Mouse (Mus musculus) MEL (cell line): ENCODE data around the gene Scaf11. TPM values are rescaled to one million over a fixed set of nuclear protein-coding genes. Genes with fewer than 3 reads are reported as not detected.
A peak's percentile ranks its signal among the peaks of the same experiment; 100 is the strongest.

Experiments used
- DNase-seq: peaks from one replicate; pipeline ENCODE4 v3.0.0; 2011; ENCODE audit warnings: low read depth, low spot score
- H3K27ac ChIP-seq: 2 replicates; pipeline ENCODE4 v1.5.1; 2012; ENCODE audit warnings: low read depth, mild to moderate bottlenecking, control low read depth, low read length, moderate library complexity; ENCODE audit not compliant: control insufficient read depth
- H3K27me3 ChIP-seq, 2 experiments: fragments of 150-350 bp in 1 of 2; sonication (generic) in 1 of 2; 2 replicates each; pipeline ENCODE4 v1.6.1; 2012; ENCODE audit warnings: low read length in 2 of 2, mild to moderate bottlenecking in 2 of 2, improper control_type of control experiment in 1 of 2, moderate library complexity in 1 of 2; ENCODE audit not compliant: insufficient read depth in 2 of 2, control insufficient read depth in 1 of 2
- H3K36me3 ChIP-seq, 2 experiments: 2 replicates each; pipeline ENCODE4 v1.6.1; 2012 to 2014; ENCODE audit warnings: low read length in 2 of 2, improper control_type of control experiment in 1 of 2, inconsistent platforms in 1 of 2, mild to moderate bottlenecking in 1 of 2; ENCODE audit not compliant: insufficient read depth in 2 of 2, control insufficient read depth in 1 of 2
- H3K4me1 ChIP-seq, 2 experiments: fragments of 150-350 bp in 1 of 2; sonication (generic) in 1 of 2; 2 replicates each; pipeline ENCODE4 v1.6.1; 2012; ENCODE audit warnings: low read length in 2 of 2, improper control_type of control experiment in 1 of 2, mild to moderate bottlenecking in 1 of 2; ENCODE audit not compliant: insufficient read depth in 2 of 2, control insufficient read depth in 1 of 2
- H3K4me3 ChIP-seq, 2 experiments: fragments of 150-350 bp in 1 of 2; sonication (generic) in 1 of 2; 2 replicates each; pipeline ENCODE4 v1.5.1; 2012; ENCODE audit warnings: low read depth in 2 of 2, low read length in 2 of 2, mild to moderate bottlenecking in 2 of 2, moderate library complexity in 2 of 2, control low read depth in 1 of 2, improper control_type of control experiment in 1 of 2; ENCODE audit not compliant: control insufficient read depth in 1 of 2, insufficient read depth in 1 of 2
- H3K79me2 ChIP-seq: 2 replicates; pipeline ENCODE4 v1.6.1; 2012; ENCODE audit warnings: mild to moderate bottlenecking, low read length, moderate library complexity; ENCODE audit not compliant: control insufficient read depth, poor library complexity, insufficient read depth
- H3K9ac ChIP-seq: 2 replicates; pipeline ENCODE4 v1.6.1; 2012; ENCODE audit warnings: low read depth, mild to moderate bottlenecking, control low read depth, low read length, moderate library complexity; ENCODE audit not compliant: control insufficient read depth, poor library complexity, severe bottlenecking
- H3K9me3 ChIP-seq: fragments of 150-350 bp; sonication (generic); replicated peaks from 2 replicates; pipeline ENCODE4 v1.6.1; 2012; ENCODE audit warnings: mild to moderate bottlenecking, low read length, improper control_type of control experiment, moderate library complexity; ENCODE audit not compliant: insufficient read depth
- BHLHE40 ChIP-seq: IDR thresholded peaks from 2 replicates; pipeline ENCODE4 v1.6.1; 2012; ENCODE audit warnings: low read depth, mild to moderate bottlenecking, inconsistent platforms, low read length, improper control_type of control experiment, borderline replicate concordance
- CTCF ChIP-seq, 3 experiments: IDR thresholded peaks in 2 of 3; conservative IDR thresholded peaks in 1 of 3; 2 replicates each; pipeline ENCODE4 v1.5.1; 2011 to 2012; ENCODE audit warnings: low read length in 3 of 3, low read depth in 2 of 3, mild to moderate bottlenecking in 2 of 3, improper control_type of control experiment in 1 of 3, inconsistent platforms in 1 of 3, mixed read lengths in 1 of 3, moderate library complexity in 1 of 3; ENCODE audit not compliant: control insufficient read depth in 1 of 3, insufficient read depth in 1 of 3, poor library complexity in 1 of 3, severe bottlenecking in 1 of 3
- EP300 ChIP-seq, 2 experiments: IDR thresholded peaks; 2 replicates each; pipeline ENCODE4 v1.6.1; 2011; ENCODE audit warnings: improper control_type of control experiment in 2 of 2, low read length in 2 of 2, low read depth in 1 of 2, mild to moderate bottlenecking in 1 of 2
- ETS1 ChIP-seq: IDR thresholded peaks from 2 replicates; pipeline ENCODE4 v1.6.1; 2012; ENCODE audit warnings: low read depth, mild to moderate bottlenecking, inconsistent platforms, low read length, improper control_type of control experiment, moderate library complexity
- GATA1 ChIP-seq: IDR thresholded peaks from 2 replicates; pipeline ENCODE4 v1.6.1; 2011; ENCODE audit warnings: low read depth, low read length, improper control_type of control experiment
- JUND ChIP-seq: IDR thresholded peaks from 2 replicates; pipeline ENCODE4 v1.6.1; 2011; ENCODE audit warnings: low read depth, mild to moderate bottlenecking, improper control_type of control experiment, low read length
- MEF2A ChIP-seq: IDR thresholded peaks from 2 replicates; pipeline ENCODE4 v1.6.1; 2014; ENCODE audit warnings: low read depth, mild to moderate bottlenecking, inconsistent platforms, low read length, improper control_type of control experiment; ENCODE audit not compliant: poor library complexity, insufficient replicate concordance, severe bottlenecking; ENCODE audit errors: extremely low read depth
- MXI1 ChIP-seq: IDR thresholded peaks from 2 replicates; pipeline ENCODE4 v1.6.1; 2011; ENCODE audit warnings: mild to moderate bottlenecking, low read depth, low read length, improper control_type of control experiment
- MYB ChIP-seq: IDR thresholded peaks from 2 replicates; pipeline ENCODE4 v1.6.1; 2011; ENCODE audit warnings: mild to moderate bottlenecking, low read depth, low read length, improper control_type of control experiment
- MYC ChIP-seq: IDR thresholded peaks from 2 replicates; pipeline ENCODE4 v1.6.1; 2011; ENCODE audit warnings: low read depth, mild to moderate bottlenecking, low read length, improper control_type of control experiment, moderate library complexity
- NELFE ChIP-seq: IDR thresholded peaks from 2 replicates; pipeline ENCODE4 v1.6.1; 2011; ENCODE audit warnings: low read depth, low read length, improper control_type of control experiment
- NRF1 ChIP-seq: IDR thresholded peaks from 2 replicates; pipeline ENCODE4 v1.6.1; 2014; ENCODE audit warnings: low read depth, mild to moderate bottlenecking, inconsistent platforms, low read length, improper control_type of control experiment, moderate library complexity; ENCODE audit not compliant: poor library complexity, insufficient read depth, severe bottlenecking
- POLR2A ChIP-seq, 2 experiments: IDR thresholded peaks; 2 replicates each; pipeline ENCODE4 v1.6.1; 2011 to 2012; ENCODE audit warnings: low read length in 2 of 2, mild to moderate bottlenecking in 2 of 2, control low read depth in 1 of 2, improper control_type of control experiment in 1 of 2, low read depth in 1 of 2, moderate library complexity in 1 of 2; ENCODE audit not compliant: control insufficient read depth in 1 of 2, insufficient read depth in 1 of 2, poor library complexity in 1 of 2
- POLR2AphosphoS2 ChIP-seq: IDR thresholded peaks from 2 replicates; pipeline ENCODE4 v1.6.1; 2011; ENCODE audit warnings: low read length, improper control_type of control experiment
- POLR2AphosphoS5 ChIP-seq: IDR thresholded peaks from 2 replicates; pipeline ENCODE4 v1.6.1; 2012; ENCODE audit warnings: low read depth, borderline replicate concordance, mild to moderate bottlenecking, inconsistent platforms, low read length, moderate library complexity, mixed read lengths
- SIN3A ChIP-seq: IDR thresholded peaks from 2 replicates; pipeline ENCODE4 v1.6.1; 2012; ENCODE audit warnings: low read length, improper control_type of control experiment, inconsistent platforms
- SMC3 ChIP-seq: IDR thresholded peaks from 2 replicates; pipeline ENCODE4 v1.6.1; 2011; ENCODE audit warnings: low read depth, low read length, improper control_type of control experiment
- TCF12 ChIP-seq: IDR thresholded peaks from 2 replicates; pipeline ENCODE4 v1.6.1; 2014; ENCODE audit warnings: low read depth, mild to moderate bottlenecking, inconsistent platforms, low read length, improper control_type of control experiment, moderate library complexity
- UBTF ChIP-seq: IDR thresholded peaks from 2 replicates; pipeline ENCODE4 v1.6.1; 2012; ENCODE audit warnings: low read depth, mild to moderate bottlenecking, inconsistent platforms, low read length, improper control_type of control experiment, moderate library complexity, borderline replicate concordance; ENCODE audit not compliant: insufficient read depth
- USF1 ChIP-seq: IDR thresholded peaks from 2 replicates; pipeline ENCODE4 v1.6.1; 2014; ENCODE audit warnings: low read depth, mild to moderate bottlenecking, inconsistent platforms, low read length, improper control_type of control experiment, moderate library complexity
- USF2 ChIP-seq, 2 experiments: IDR thresholded peaks; 2 replicates each; pipeline ENCODE4 v1.6.1; 2011 to 2012; ENCODE audit warnings: improper control_type of control experiment in 2 of 2, low read length in 2 of 2, borderline replicate concordance in 1 of 2, inconsistent platforms in 1 of 2, low read depth in 1 of 2, mild to moderate bottlenecking in 1 of 2; ENCODE audit not compliant: insufficient read depth in 1 of 2
- ZC3H11A ChIP-seq: IDR thresholded peaks from 2 replicates; pipeline ENCODE4 v1.6.1; 2012; ENCODE audit warnings: low read depth, mild to moderate bottlenecking, inconsistent platforms, low read length, improper control_type of control experiment
- ZMIZ1 ChIP-seq: IDR thresholded peaks from 2 replicates; pipeline ENCODE4 v1.6.1; 2012; ENCODE audit warnings: low read depth, mild to moderate bottlenecking, inconsistent platforms, low read length, improper control_type of control experiment, moderate library complexity
- ZNF384 ChIP-seq: IDR thresholded peaks from 2 replicates; pipeline ENCODE4 v1.6.1; 2012; ENCODE audit warnings: low read depth, mild to moderate bottlenecking, inconsistent platforms, low read length, improper control_type of control experiment
- polyA plus RNA-seq, 2 experiments: library from polyadenylated mRNA; stranded (reverse) in 1 of 2; unstranded in 1 of 2; fragments of >175 nt in 1 of 2; fragments of >200 nt in 1 of 2; gene quantifications; 2 replicates each; pipeline versions ENCODE4 v1.2.1 to v1.2.4; 2012; ENCODE audit warnings: low replicate concordance in 2 of 2, low read depth in 1 of 2; ENCODE audit not compliant: insufficient read length in 2 of 2, insufficient read depth in 1 of 2, missing spikeins in 1 of 2
- total RNA-seq: library from RNA; depleted of rRNA; stranded (reverse); fragments of 300-350 nt; gene quantifications from 2 replicates; pipeline ENCODE4 v1.2.3, GENCODE M21; 2012

The Scaf11 gene
- total and polyA plus RNA-seq, 3 experiments = 137 to 242 (median 165) TPM

GRCm38 (mm10) chr15:96461541-96462512, 1.2 kb upstream of the Scaf11 start (continued):
- TF ChIP-seq JUND (no peak), USF2 (IDR thresholded peaks at IDR 0.05; ENCODE audit: borderline replicate concordance in 1 of 2, insufficient read depth in 1 of 2, low read depth in 1 of 2, low read length in 2 of 2) (no peak), CTCF (IDR thresholded peaks at IDR 0.05 in 2 of 3, conservative IDR thresholded peaks at IDR 0.05 in 1 of 3; ENCODE audit: control insufficient read depth in 1 of 3, insufficient read depth in 1 of 3, low read depth in 2 of 3, low read length in 3 of 3, poor library complexity in 1 of 3, severe bottlenecking in 1 of 3) (no peak), GATA1 (peak; percentile 57; the same call in 1 of the 2 replicates), MYC (peak; percentile 56; the same call in 1 of the 2 replicates)

- H3K4me3 ChIP-seq = peak overlapping the region; percentile 74 to 83
- H3K27me3 ChIP-seq = no peaks in the 10 kb centered on the region
- peaks cover 3 to 48% of the 10 kb centered on the region in 2 experiments; a peak in 3 of 4 replicates for H3K36me3 ChIP-seq
- peaks cover 55% of the 10 kb centered on the region for H3K79me2 ChIP-seq
- H3K4me1 ChIP-seq = peaks cover 31 to 35% of the 10 kb centered on the region in 2 experiments
- no peak for TF ChIP-seq TCF12
- peak; percentile 53; the same call in 1 of the 2 replicates for TF ChIP-seq NRF1
- TF ChIP-seq POLR2A (IDR thresholded peaks at IDR 0.05; ENCODE audit: control insufficient read depth in 1 of 2, insufficient read depth in 1 of 2, low read depth in 1 of 2, low read length in 2 of 2, poor library complexity in 1 of 2) = peak in 1 of 2 experiments; percentile 82; a peak in 2 of 4 replicates
- TF ChIP-seq MXI1 = no peak; the same call in 1 of the 2 replicates
- no peak for TF ChIP-seq SIN3A
- no peak for TF ChIP-seq USF1
- no peak; the same call in 1 of the 2 replicates for TF ChIP-seq UBTF
- peak overlapping the region; percentile 87 for H3K27ac ChIP-seq
- H3K9ac ChIP-seq = peak overlapping the region; percentile 98
- no peak for DNase-seq
- H3K9me3 ChIP-seq = no peaks in the 10 kb centered on the region
Observed at GRCm38 (mm10) chr15:96460451-96460729, 253 bp downstream of the Scaf11 start.

GRCm38 (mm10) chr15:96459741-96460450, 747 bp downstream of the Scaf11 start:
- Histone ChIP-seq H3K79me2 (peaks cover 60% of the 10 kb centered on the region), H3K36me3 (peaks cover 4 to 52% of the 10 kb centered on the region in 2 experiments; a peak in 3 of 4 replicates), H3K4me1 (peaks cover 35% of the 10 kb centered on the region in 2 experiments), H3K9me3 (no peaks in the 10 kb centered on the region), H3K27me3 (no peaks in the 10 kb centered on the region), H3K4me3 (peak overlapping the region; percentile 74 to 83), H3K27ac (peak overlapping the region; percentile 87), H3K9ac (peak overlapping the region; percentile 98)
- DNase-seq = peak; percentile 83
- TF ChIP-seq MEF2A (no peak), ZNF384 (no peak), CTCF (IDR thresholded peaks at IDR 0.05 in 2 of 3, conservative IDR thresholded peaks at IDR 0.05 in 1 of 3; ENCODE audit: control insufficient read depth in 1 of 3, insufficient read depth in 1 of 3, low read depth in 2 of 3, low read length in 3 of 3, poor library complexity in 1 of 3, severe bottlenecking in 1 of 3) (no peak), ZC3H11A (no peak), MYB (no peak), POLR2AphosphoS2 (no peak), EP300 (IDR thresholded peaks at IDR 0.05; ENCODE audit: low read depth in 1 of 2, low read length in 2 of 2) (0 out of 4 replicates have a peak, but pooled peaks of 1 of the 2 experiments have one; percentile 4), ETS1 (no peak), ZMIZ1 (no peak), NELFE (no peak), POLR2AphosphoS5 (no peak), BHLHE40 (no peak), USF2 (IDR thresholded peaks at IDR 0.05; ENCODE audit: borderline replicate concordance in 1 of 2, insufficient read depth in 1 of 2, low read depth in 1 of 2, low read length in 2 of 2) (no peak), MYC (0 out of 2 replicates have a peak, but pooled peaks have one; percentile 56), SMC3 (no peak)
